Mouse (Mus musculus) ES-E14 (cell line): ENCODE data around the gene Crlf2. TPM values are rescaled to one million over a fixed set of nuclear protein-coding genes. Genes with fewer than 3 reads are reported as not detected.
A peak's percentile ranks its signal among the peaks of the same experiment; 100 is the strongest.

ENCODE experiments used
- DNase-seq: peaks from one replicate; pipeline ENCODE4 v3.0.0-alpha.2; 2013; ENCODE audit warnings: low read depth, low spot score
- H3K27ac ChIP-seq: 2 replicates; pipeline ENCODE4 v1.5.1; 2012; ENCODE audit warnings: low read depth, mild to moderate bottlenecking, low read length, moderate library complexity, mixed read lengths; ENCODE audit not compliant: poor library complexity, insufficient read depth, severe bottlenecking
- H3K36me3 ChIP-seq: 2 replicates; pipeline ENCODE4 v1.6.1; 2012; ENCODE audit warnings: mild to moderate bottlenecking, low read length, moderate library complexity, mixed read lengths; ENCODE audit not compliant: control insufficient read depth, poor library complexity, insufficient read depth, severe bottlenecking
- H3K4me1 ChIP-seq, 2 experiments: fragments of 150-350 bp in 1 of 2; sonication (generic) in 1 of 2; 2 replicates each; pipeline ENCODE4 v1.6.1; 2012; ENCODE audit warnings: low read length in 2 of 2, mild to moderate bottlenecking in 1 of 2, mixed read lengths in 1 of 2; ENCODE audit not compliant: control insufficient read depth in 2 of 2, insufficient read depth in 2 of 2, poor library complexity in 1 of 2
- H3K4me3 ChIP-seq, 2 experiments: fragments of 150-350 bp in 1 of 2; sonication (generic) in 1 of 2; 2 replicates each; pipeline ENCODE4 v1.5.1; 2012; ENCODE audit warnings: low read length in 2 of 2, low read depth in 1 of 2, mild to moderate bottlenecking in 1 of 2, mixed read lengths in 1 of 2; ENCODE audit not compliant: insufficient read depth in 1 of 2, poor library complexity in 1 of 2, severe bottlenecking in 1 of 2
- H3K9ac ChIP-seq: 2 replicates; pipeline ENCODE4 v1.6.1; 2012; ENCODE audit warnings: low read depth, mild to moderate bottlenecking, low read length, mixed read lengths; ENCODE audit not compliant: poor library complexity, insufficient read depth, severe bottlenecking
- H3K9me3 ChIP-seq: fragments of 150-350 bp; sonication (generic); 2 replicates; pipeline ENCODE4 v1.6.1; 2012; ENCODE audit warnings: low read depth, mild to moderate bottlenecking, low read length; ENCODE audit not compliant: control insufficient read depth, insufficient read depth
- CHD2 ChIP-seq: IDR thresholded peaks from 2 replicates; pipeline ENCODE4 v1.6.1; 2014; ENCODE audit warnings: mild to moderate bottlenecking, low read depth, low read length, inconsistent platforms
- HCFC1 ChIP-seq: IDR thresholded peaks from 2 replicates; pipeline ENCODE4 v1.6.1; 2012; ENCODE audit warnings: low read length, inconsistent platforms, borderline replicate concordance; ENCODE audit not compliant: insufficient read depth
- MAFK ChIP-seq: IDR thresholded peaks from 2 replicates; pipeline ENCODE4 v1.6.1; 2014; ENCODE audit warnings: mild to moderate bottlenecking, low read depth, low read length, inconsistent platforms; ENCODE audit not compliant: insufficient read depth
- ZC3H11A ChIP-seq: IDR thresholded peaks from 2 replicates; pipeline ENCODE4 v1.6.1; 2012; ENCODE audit warnings: low read depth, mild to moderate bottlenecking, inconsistent platforms, low read length, borderline replicate concordance
- ZNF384 ChIP-seq: IDR thresholded peaks from 2 replicates; pipeline ENCODE4 v1.6.1; 2012; ENCODE audit warnings: low read depth, low read length, inconsistent platforms
- in situ Hi-C, 2 experiments: fragments of 600-800 bp; cut with MboI; formaldehyde crosslinking; loops; one replicate each; pipeline ENCODE4 v1.15.1; 2025; ENCODE audit warnings: low sequenced_read_pairs in 2 of 2, inconsistent platforms in 1 of 2; ENCODE audit not compliant: unreplicated experiment in 2 of 2
- total RNA-seq: library from RNA; depleted of rRNA; stranded (reverse); fragments of 300-350 nt; gene quantifications from 2 replicates; pipeline ENCODE4 v1.2.3, GENCODE M21; 2012

Crlf2 gene
- total RNA-seq, 1 experiment: 18.4 TPM

- H3K4me1 ChIP-seq: no peaks in the 10 kb centered on the region
- H3K9me3 ChIP-seq: no peaks in the 10 kb centered on the region
- no peak overlapping the region for H3K9ac ChIP-seq
- H3K36me3 ChIP-seq: no peaks in the 10 kb centered on the region
- DNase-seq: peak; percentile 12
- no peak overlapping the region for H3K27ac ChIP-seq
- in situ Hi-C loops: loop anchor here in 1 of 2 experiments (10.0 kb wide), 1 partner anchor 428 kb away; no protein-coding TSS in a partner anchor
- H3K4me3 ChIP-seq: no peak overlapping the region
- TF ChIP-seq MAFK (no peak), CHD2 (no peak), ZC3H11A (no peak), ZNF384 (no peak), HCFC1 (no peak)
Measured at GRCm38 (mm10) chr5:109596647-109597046, 37.9 kb upstream of the Crlf2 start.

DNA sequence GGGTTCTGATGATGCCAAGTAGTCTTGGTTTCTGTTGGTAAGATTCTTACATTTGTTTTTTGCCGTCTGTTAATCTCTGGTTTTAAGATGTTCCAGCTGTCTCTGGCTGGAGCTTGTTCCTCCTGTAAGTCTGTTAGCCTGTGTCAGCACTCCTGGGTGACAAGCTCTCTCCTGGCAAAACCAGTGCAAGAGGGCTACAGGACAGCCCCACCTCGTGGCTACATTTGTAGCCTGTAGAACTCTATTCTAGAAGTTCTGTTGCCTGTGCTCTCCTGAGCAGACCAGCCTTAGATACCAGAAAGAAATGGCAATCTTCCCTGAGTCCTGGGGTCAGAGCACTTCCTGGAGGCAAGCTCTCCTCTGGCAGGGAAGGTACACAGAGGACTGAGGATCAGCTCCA lies 4.0 kb upstream of the Crlf2 start:
- TF ChIP-seq ZC3H11A: no peak
- TF ChIP-seq CHD2: no peak
- no peak for TF ChIP-seq ZNF384
- TF ChIP-seq HCFC1: no peak
- no peak for TF ChIP-seq MAFK
- Histone ChIP-seq H3K4me3 (no peak overlapping the region), H3K36me3 (no peaks in the 10 kb centered on the region), H3K9ac (no peak overlapping the region), H3K4me1 (no peaks in the 10 kb centered on the region), H3K9me3 (no peaks in the 10 kb centered on the region), H3K27ac (no peak overlapping the region)
- in situ Hi-C loops: no loop called here
- no peak for DNase-seq

DNA sequence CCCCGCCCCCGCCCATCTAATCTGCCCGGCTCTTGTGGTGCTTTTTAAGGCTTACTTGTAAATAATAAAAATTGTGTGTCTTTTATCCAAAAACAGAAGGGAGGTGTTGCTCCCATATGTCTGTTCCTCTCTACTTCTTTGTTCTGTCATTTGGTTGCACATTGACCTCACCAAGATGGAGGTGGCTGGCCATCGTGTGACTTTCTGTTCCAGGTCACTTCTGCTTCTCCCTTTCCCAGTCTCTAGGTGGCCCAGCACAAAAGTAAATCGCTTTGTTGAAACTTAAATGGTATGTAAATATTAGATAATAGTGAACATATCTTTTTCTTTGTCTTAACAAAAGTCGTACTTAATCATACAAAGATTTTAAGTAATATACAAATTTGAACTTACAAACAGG lies 398 bp upstream of the Crlf2 start:
- in situ Hi-C loops: no loop called here
- Histone ChIP-seq H3K4me3 (peak overlapping the region; percentile 96 to 98), H3K36me3 (peaks cover 10% of the 10 kb centered on the region; the same call in 1 of the 2 replicates), H3K4me1 (0 out of 4 replicates have a peak, but pooled peaks cover 0 to 3% of the 10 kb centered on the region in 2 experiments), H3K27ac (peak overlapping the region; percentile 100; the same call in 1 of the 2 replicates), H3K9me3 (no peaks in the 10 kb centered on the region), H3K9ac (0 out of 2 replicates have a peak overlapping the region, but pooled peaks have one; percentile 18)
- DNase-seq: no peak
- TF ChIP-seq MAFK (no peak), ZC3H11A (no peak), ZNF384 (no peak), CHD2 (no peak), HCFC1 (no peak)

- Histone ChIP-seq H3K4me1 (0 out of 4 replicates have a peak, but pooled peaks cover 0 to 3% of the 10 kb centered on the region in 2 experiments), H3K27ac (peak overlapping the region; percentile 100), H3K4me3 (peak overlapping the region; percentile 72 to 81), H3K36me3 (peaks cover 15% of the 10 kb centered on the region; the same call in 1 of the 2 replicates), H3K9me3 (no peaks in the 10 kb centered on the region), H3K9ac (peak overlapping the region; percentile 71)
- no peak for DNase-seq
- no peak for TF ChIP-seq HCFC1
- no peak for TF ChIP-seq MAFK
- no peak for TF ChIP-seq CHD2
- in situ Hi-C loops: no loop called here
Measured at GRCm38 (mm10) chr5:109558123-109558403, 730 bp downstream of the Crlf2 start.
